Mouse (Mus musculus): ENCODE results near the gene Trpm3. TPM values are rescaled to one million over a fixed set of nuclear protein-coding genes. Genes with fewer than 3 reads are reported as not detected.

Gene Trpm3
- total RNA-seq, 2 experiments from 2014 or later, result 3.5 to 5.3 TPM

GRCm38 (mm10) chr19:22730971-22731370 is 592.1 kb downstream of the Trpm3 start:
- DNase-seq (ENCODE audit: low spot score in 2 of 2), result no peak

GRCm38 (mm10) chr19:22736870-22737269 is 598.0 kb downstream of the Trpm3 start:
- DNase-seq (ENCODE audit: low spot score in 2 of 2), result no peak

- no peak for DNase-seq (ENCODE audit: low spot score in 2 of 2)
Measured at GRCm38 (mm10) chr19:22739240-22739639, 600.4 kb downstream of the Trpm3 start.

- peak in 1 of 2 experiments; percentile 41 for DNase-seq (ENCODE audit: low spot score in 2 of 2)
Measured at GRCm38 (mm10) chr19:22753311-22753809, 614.5 kb downstream of the Trpm3 start.

- no peak for DNase-seq (ENCODE audit: low spot score in 2 of 2)
Measured at GRCm38 (mm10) chr19:22754071-22754470, 615.2 kb downstream of the Trpm3 start.

GRCm38 (mm10) chr19:22754498-22754897 is 615.7 kb downstream of the Trpm3 start:
- DNase-seq (ENCODE audit: low spot score in 2 of 2), result no peak

- no peak for DNase-seq (ENCODE audit: low spot score in 2 of 2)
Measured at GRCm38 (mm10) chr19:22758496-22758895, 619.6 kb downstream of the Trpm3 start.

- DNase-seq (ENCODE audit: low spot score in 2 of 2), result no peak
Measured at GRCm38 (mm10) chr19:22768242-22768641, 629.4 kb downstream of the Trpm3 start.

GRCm38 (mm10) chr19:22775191-22775695 is 636.4 kb downstream of the Trpm3 start:
- DNase-seq (ENCODE audit: low spot score in 2 of 2), result no peak

GRCm38 (mm10) chr19:22780192-22780843 is 641.5 kb downstream of the Trpm3 start:
- DNase-seq (ENCODE audit: low spot score in 2 of 2), result no peak

GRCm38 (mm10) chr19:22781579-22781978 is 642.7 kb downstream of the Trpm3 start:
- no peak for DNase-seq (ENCODE audit: low spot score in 2 of 2)

GRCm38 (mm10) chr19:22783745-22784144 is 644.9 kb downstream of the Trpm3 start:
- no peak for DNase-seq (ENCODE audit: low spot score in 2 of 2)

GRCm38 (mm10) chr19:22789753-22790152 is 650.9 kb downstream of the Trpm3 start:
- no peak for DNase-seq (ENCODE audit: low spot score in 2 of 2)

GRCm38 (mm10) chr19:22796996-22797395 is 658.1 kb downstream of the Trpm3 start:
- DNase-seq (ENCODE audit: low spot score in 2 of 2), result no peak

- DNase-seq (ENCODE audit: low spot score in 2 of 2), result no peak
Measured at GRCm38 (mm10) chr19:22800471-22800870, 661.6 kb downstream of the Trpm3 start.

- DNase-seq (ENCODE audit: low spot score in 2 of 2), result no peak
Measured at GRCm38 (mm10) chr19:22803396-22803795, 664.5 kb downstream of the Trpm3 start.

- no peak for DNase-seq (ENCODE audit: low spot score in 2 of 2)
Measured at GRCm38 (mm10) chr19:22804311-22804710, 665.5 kb downstream of the Trpm3 start.

GRCm38 (mm10) chr19:22810247-22810646 is 671.4 kb downstream of the Trpm3 start:
- no peak for DNase-seq (ENCODE audit: low spot score in 2 of 2)

- no peak for DNase-seq (ENCODE audit: low spot score in 2 of 2)
Measured at GRCm38 (mm10) chr19:22821741-22822140, 682.9 kb downstream of the Trpm3 start.

- DNase-seq (ENCODE audit: low spot score in 2 of 2), result no peak
Measured at GRCm38 (mm10) chr19:22823491-22823981, 684.7 kb downstream of the Trpm3 start.

GRCm38 (mm10) chr19:22825812-22826211 is 687.0 kb downstream of the Trpm3 start:
- no peak for DNase-seq (ENCODE audit: low spot score in 2 of 2)

- DNase-seq (ENCODE audit: low spot score in 2 of 2), result no peak
Measured at GRCm38 (mm10) chr19:22828198-22828742, 689.4 kb downstream of the Trpm3 start.

All from gastrocnemius, postnatal 4 days (tissue).